8 mouse cellular contexts compared by ENCODE assay signal in genomic region chr13:112861825-112862306, GRCm38 (mm10).
DNase-seq lines count a peak whose midpoint lies in the region; ATAC-seq and TF ChIP-seq lines count a peak whose summit lies in the region.

No protein-coding gene starts in this region.

- H3K4me3 ChIP-seq in heart, embryonic 10.5 days, result no peak overlapping the region
- H3K4me3 ChIP-seq in heart, embryonic 14.5 days (ENCODE audit: control insufficient read depth in 1 of 2, insufficient read depth in 1 of 2, low read depth in 1 of 2, low read length in 2 of 2), result no peak overlapping the region
- H3K4me3 ChIP-seq in lung, postnatal 0 days (ENCODE audit: low read depth, low read length), result no peak overlapping the region
- no peak overlapping the region for H3K4me3 ChIP-seq in forebrain, embryonic 13.5 days

- peaks cover 62% of the 10 kb centered on the region for H3K36me3 ChIP-seq in heart, embryonic 10.5 days
- H3K36me3 ChIP-seq in heart, embryonic 14.5 days (ENCODE audit: control insufficient read depth, insufficient read depth, low read length), result peaks cover 63% of the 10 kb centered on the region
- H3K36me3 ChIP-seq in lung, postnatal 0 days (ENCODE audit: insufficient read depth, low read length), result peaks cover 9% of the 10 kb centered on the region
- H3K36me3 ChIP-seq in forebrain, embryonic 13.5 days (ENCODE audit: poor library complexity, severe bottlenecking), result peaks cover 39% of the 10 kb centered on the region

- WGBS in heart, embryonic 10.5 days, result 38% methylated on average over 5 of the region's 5 CpGs
- 16% methylated on average over 5 of the region's 5 CpGs for WGBS in heart, embryonic 14.5 days
- WGBS in lung, postnatal 0 days, result 15% methylated on average over 5 of the region's 5 CpGs
- 39% methylated on average over 5 of the region's 5 CpGs for WGBS in forebrain, embryonic 13.5 days

- no peak overlapping the region for H3K27ac ChIP-seq in heart, embryonic 10.5 days
- H3K27ac ChIP-seq in heart, embryonic 14.5 days (replicated peaks in 1 of 2; ENCODE audit: control insufficient read depth in 1 of 2, insufficient read depth in 1 of 2, low read depth in 2 of 2, low read length in 2 of 2), result peak overlapping the region; percentile 19 to 25; a peak in 3 of 4 replicates
- H3K27ac ChIP-seq in lung, postnatal 0 days (ENCODE audit: low read length), result 0 out of 2 replicates have a peak overlapping the region, but pooled peaks have one; percentile 9
- no peak overlapping the region for H3K27ac ChIP-seq in forebrain, embryonic 13.5 days

- H3K4me2 ChIP-seq in heart, embryonic 14.5 days (ENCODE audit: low read length), result peak overlapping the region; percentile 1
- no peak overlapping the region for H3K4me2 ChIP-seq in lung, postnatal 0 days (replicated peaks; ENCODE audit: low read depth, low read length)
- no peak overlapping the region for H3K4me2 ChIP-seq in forebrain, embryonic 13.5 days

- no peaks in the 10 kb centered on the region for H3K9me3 ChIP-seq in heart, embryonic 10.5 days
- H3K9me3 ChIP-seq in heart, embryonic 14.5 days (ENCODE audit: control insufficient read depth, low read length), result no peaks in the 10 kb centered on the region
- H3K9me3 ChIP-seq in lung, postnatal 0 days (ENCODE audit: low read length), result no peaks in the 10 kb centered on the region
- no peaks in the 10 kb centered on the region for H3K9me3 ChIP-seq in forebrain, embryonic 13.5 days (replicated peaks)

- no peak for ATAC-seq in heart, embryonic 14.5 days (ENCODE audit: insufficient number of reproducible peaks, insufficient read depth, low FRiP score, low read depth)
- peak; percentile 85 for ATAC-seq in lung, postnatal 0 days
- ATAC-seq in forebrain, embryonic 13.5 days, result no peak

- 0 out of 2 replicates have a peak, but pooled peaks cover 3% of the 10 kb centered on the region for H3K4me1 ChIP-seq in heart, embryonic 10.5 days
- H3K4me1 ChIP-seq in heart, embryonic 14.5 days (ENCODE audit: control insufficient read depth in 2 of 2, insufficient read depth in 2 of 2, low read length in 2 of 2), result peaks cover 2 to 12% of the 10 kb centered on the region in 2 experiments; a peak in 2 of 4 replicates
- 0 out of 2 replicates have a peak, but pooled peaks cover 4% of the 10 kb centered on the region for H3K4me1 ChIP-seq in lung, postnatal 0 days (ENCODE audit: insufficient read depth, low read depth, low read length)
- H3K4me1 ChIP-seq in forebrain, embryonic 13.5 days, result peaks cover 8% of the 10 kb centered on the region; the same call in 1 of the 2 replicates

- H3K27me3 ChIP-seq in heart, embryonic 10.5 days (ENCODE audit: insufficient read depth, poor library complexity, severe bottlenecking), result no peaks in the 10 kb centered on the region
- no peaks in the 10 kb centered on the region for H3K27me3 ChIP-seq in heart, embryonic 14.5 days (ENCODE audit: control insufficient read depth, insufficient read depth, low read length)
- no peaks in the 10 kb centered on the region for H3K27me3 ChIP-seq in lung, postnatal 0 days (replicated peaks; ENCODE audit: insufficient read depth, low read length)
- no peaks in the 10 kb centered on the region for H3K27me3 ChIP-seq in forebrain, embryonic 13.5 days

- 0 out of 2 replicates have a peak, but pooled peaks have one; percentile 1 for TF ChIP-seq CTCF in lung, postnatal 0 days (IDR thresholded peaks at IDR 0.05)

- H3K9ac ChIP-seq in heart, embryonic 14.5 days (ENCODE audit: low read length), result no peak overlapping the region
- H3K9ac ChIP-seq in lung, postnatal 0 days (replicated peaks; ENCODE audit: low read depth), result no peak overlapping the region
- no peak overlapping the region for H3K9ac ChIP-seq in forebrain, embryonic 13.5 days

- peak; percentile 89 for DNase-seq in heart, adult 11 months
- no peak for DNase-seq in heart, embryonic 10.5 days (ENCODE audit: low spot score)
- peak; percentile 67 for DNase-seq in adipocyte (ENCODE audit: low spot score)
- peak; percentile 83 for DNase-seq in lung, postnatal 0 days (ENCODE audit: low spot score)
- DNase-seq in right cerebral cortex, postnatal 36 days (ENCODE audit: low spot score in 2 of 2), result no peak
- no peak for DNase-seq in layer of hippocampus, adult 8-10 months (ENCODE audit: low spot score in 2 of 2)

- TF ChIP-seq EP300 in lung, postnatal 0 days (IDR thresholded peaks at IDR 0.05), result no peak

Comparison
In these comparisons a context has a peak if more than half of its experiments do, and no peak if none do; other contexts are left out.
1. DNase-seq: peak in heart, adult 11 months (single experiment), adipocyte (single experiment) and lung, postnatal 0 days (single experiment); none in heart, embryonic 10.5 days (single experiment), right cerebral cortex, postnatal 36 days (0 of 2) and layer of hippocampus, adult 8-10 months (0 of 2).
2. H3K27ac ChIP-seq: peak in heart, embryonic 14.5 days (2 of 2) and lung, postnatal 0 days (single experiment); none in heart, embryonic 10.5 days (single experiment) and forebrain, embryonic 13.5 days (single experiment).